Mouse (Mus musculus): ENCODE results near the gene Plagl1. TPM values are rescaled to one million over a fixed set of nuclear protein-coding genes. Genes with fewer than 3 reads are reported as not detected.

Gene Plagl1
- polyA plus RNA-seq, 1 experiment = 12.4 TPM

- H3K27ac ChIP-seq (ENCODE audit: control insufficient read depth, insufficient read depth, low read length) = no peak overlapping the region
- DNase-seq = no peak
- TF ChIP-seq CTCF (IDR thresholded peaks at IDR 0.05; ENCODE audit: borderline replicate concordance, control insufficient read depth, extremely low read depth, insufficient read depth, low read length, poor library complexity) (no peak), POLR2A (IDR thresholded peaks at IDR 0.05; ENCODE audit: control insufficient read depth, extremely low read depth, insufficient read depth, low read length, poor library complexity) (no peak)
- no peaks in the 10 kb centered on the region for H3K4me1 ChIP-seq (replicated peaks; ENCODE audit: control insufficient read depth, insufficient read depth, low read length)
- H3K27me3 ChIP-seq (ENCODE audit: control insufficient read depth, insufficient read depth, low read length) = no peaks in the 10 kb centered on the region
- no peak overlapping the region for H3K4me3 ChIP-seq (ENCODE audit: control insufficient read depth, insufficient read depth, low read length)
- 81% methylated on average over 5 of the region's 5 CpGs for WGBS
- no peaks in the 10 kb centered on the region for H3K36me3 ChIP-seq (ENCODE audit: control insufficient read depth, insufficient read depth, low read length)
These were observed 32.6 kb upstream of the Plagl1 start for GRCm38 (mm10) chr10:13027702-13028101.

- Histone ChIP-seq H3K27ac (ENCODE audit: control insufficient read depth, insufficient read depth, low read length) (no peak overlapping the region), H3K4me3 (ENCODE audit: control insufficient read depth, insufficient read depth, low read length) (no peak overlapping the region), H3K36me3 (ENCODE audit: control insufficient read depth, insufficient read depth, low read length) (no peaks in the 10 kb centered on the region), H3K27me3 (ENCODE audit: control insufficient read depth, insufficient read depth, low read length) (no peaks in the 10 kb centered on the region), H3K4me1 (replicated peaks; ENCODE audit: control insufficient read depth, insufficient read depth, low read length) (no peaks in the 10 kb centered on the region)
- DNase-seq = no peak
- 63% methylated on average over 1 of the region's 1 CpGs for WGBS
- TF ChIP-seq POLR2A (IDR thresholded peaks at IDR 0.05; ENCODE audit: control insufficient read depth, extremely low read depth, insufficient read depth, low read length, poor library complexity) (no peak), CTCF (IDR thresholded peaks at IDR 0.05; ENCODE audit: borderline replicate concordance, control insufficient read depth, extremely low read depth, insufficient read depth, low read length, poor library complexity) (no peak)
These were observed 32.1 kb upstream of the Plagl1 start for GRCm38 (mm10) chr10:13028215-13028614.

GRCm38 (mm10) chr10:13029416-13029815 is 30.9 kb upstream of the Plagl1 start:
- Histone ChIP-seq H3K4me1 (replicated peaks; ENCODE audit: control insufficient read depth, insufficient read depth, low read length) (no peaks in the 10 kb centered on the region), H3K36me3 (ENCODE audit: control insufficient read depth, insufficient read depth, low read length) (no peaks in the 10 kb centered on the region), H3K4me3 (ENCODE audit: control insufficient read depth, insufficient read depth, low read length) (no peak overlapping the region), H3K27ac (ENCODE audit: control insufficient read depth, insufficient read depth, low read length) (no peak overlapping the region), H3K27me3 (ENCODE audit: control insufficient read depth, insufficient read depth, low read length) (no peaks in the 10 kb centered on the region)
- TF ChIP-seq POLR2A (IDR thresholded peaks at IDR 0.05; ENCODE audit: control insufficient read depth, extremely low read depth, insufficient read depth, low read length, poor library complexity) (no peak), CTCF (IDR thresholded peaks at IDR 0.05; ENCODE audit: borderline replicate concordance, control insufficient read depth, extremely low read depth, insufficient read depth, low read length, poor library complexity) (no peak)
- WGBS = 98% methylated on average over 5 of the region's 5 CpGs
- no peak for DNase-seq

- no peaks in the 10 kb centered on the region for H3K27me3 ChIP-seq (ENCODE audit: control insufficient read depth, insufficient read depth, low read length)
- no peak for DNase-seq
- no peak overlapping the region for H3K4me3 ChIP-seq (ENCODE audit: control insufficient read depth, insufficient read depth, low read length)
- 59% methylated on average over 3 of the region's 3 CpGs for WGBS
- H3K36me3 ChIP-seq (ENCODE audit: control insufficient read depth, insufficient read depth, low read length) = no peaks in the 10 kb centered on the region
- H3K27ac ChIP-seq (ENCODE audit: control insufficient read depth, insufficient read depth, low read length) = no peak overlapping the region
- no peak for TF ChIP-seq CTCF (IDR thresholded peaks at IDR 0.05; ENCODE audit: borderline replicate concordance, control insufficient read depth, extremely low read depth, insufficient read depth, low read length, poor library complexity)
- TF ChIP-seq POLR2A (IDR thresholded peaks at IDR 0.05; ENCODE audit: control insufficient read depth, extremely low read depth, insufficient read depth, low read length, poor library complexity) = no peak
- no peaks in the 10 kb centered on the region for H3K4me1 ChIP-seq (replicated peaks; ENCODE audit: control insufficient read depth, insufficient read depth, low read length)
These were observed 25.0 kb upstream of the Plagl1 start for GRCm38 (mm10) chr10:13035270-13035669.

- TF ChIP-seq POLR2A (IDR thresholded peaks at IDR 0.05; ENCODE audit: control insufficient read depth, extremely low read depth, insufficient read depth, low read length, poor library complexity) (no peak), CTCF (IDR thresholded peaks at IDR 0.05; ENCODE audit: borderline replicate concordance, control insufficient read depth, extremely low read depth, insufficient read depth, low read length, poor library complexity) (no peak)
- Histone ChIP-seq H3K4me3 (ENCODE audit: control insufficient read depth, insufficient read depth, low read length) (no peak overlapping the region), H3K36me3 (ENCODE audit: control insufficient read depth, insufficient read depth, low read length) (no peaks in the 10 kb centered on the region), H3K4me1 (replicated peaks; ENCODE audit: control insufficient read depth, insufficient read depth, low read length) (no peaks in the 10 kb centered on the region), H3K27ac (ENCODE audit: control insufficient read depth, insufficient read depth, low read length) (no peak overlapping the region), H3K27me3 (ENCODE audit: control insufficient read depth, insufficient read depth, low read length) (no peaks in the 10 kb centered on the region)
- 94% methylated on average over 5 of the region's 5 CpGs for whole genome bisulfite sequencing
- DNase-seq = no peak
These were observed 20.6 kb upstream of the Plagl1 start for GRCm38 (mm10) chr10:13039637-13040174.

GRCm38 (mm10) chr10:13044659-13045058 is 15.6 kb upstream of the Plagl1 start:
- H3K27me3 ChIP-seq (ENCODE audit: control insufficient read depth, insufficient read depth, low read length) = no peaks in the 10 kb centered on the region
- H3K4me1 ChIP-seq (replicated peaks; ENCODE audit: control insufficient read depth, insufficient read depth, low read length) = no peaks in the 10 kb centered on the region
- no peak for DNase-seq
- no peaks in the 10 kb centered on the region for H3K36me3 ChIP-seq (ENCODE audit: control insufficient read depth, insufficient read depth, low read length)
- no peak overlapping the region for H3K4me3 ChIP-seq (ENCODE audit: control insufficient read depth, insufficient read depth, low read length)
- no peak overlapping the region for H3K27ac ChIP-seq (ENCODE audit: control insufficient read depth, insufficient read depth, low read length)
- 96% methylated on average over 11 of the region's 11 CpGs for WGBS
- TF ChIP-seq CTCF (IDR thresholded peaks at IDR 0.05; ENCODE audit: borderline replicate concordance, control insufficient read depth, extremely low read depth, insufficient read depth, low read length, poor library complexity) (no peak), POLR2A (IDR thresholded peaks at IDR 0.05; ENCODE audit: control insufficient read depth, extremely low read depth, insufficient read depth, low read length, poor library complexity) (no peak)

- H3K27me3 ChIP-seq (ENCODE audit: control insufficient read depth, insufficient read depth, low read length) = no peaks in the 10 kb centered on the region
- no peak for DNase-seq
- no peak overlapping the region for H3K4me3 ChIP-seq (ENCODE audit: control insufficient read depth, insufficient read depth, low read length)
- H3K4me1 ChIP-seq (replicated peaks; ENCODE audit: control insufficient read depth, insufficient read depth, low read length) = no peaks in the 10 kb centered on the region
- TF ChIP-seq CTCF (IDR thresholded peaks at IDR 0.05; ENCODE audit: borderline replicate concordance, control insufficient read depth, extremely low read depth, insufficient read depth, low read length, poor library complexity) (no peak), POLR2A (IDR thresholded peaks at IDR 0.05; ENCODE audit: control insufficient read depth, extremely low read depth, insufficient read depth, low read length, poor library complexity) (no peak)
- H3K27ac ChIP-seq (ENCODE audit: control insufficient read depth, insufficient read depth, low read length) = no peak overlapping the region
- no peaks in the 10 kb centered on the region for H3K36me3 ChIP-seq (ENCODE audit: control insufficient read depth, insufficient read depth, low read length)
- WGBS = 77% methylated on average over 4 of the region's 4 CpGs
These were observed 12.5 kb upstream of the Plagl1 start for GRCm38 (mm10) chr10:13047816-13048215.
